11 mouse cellular contexts compared by ENCODE assay signal in genomic region chr9:71675799-71676414, GRCm38 (mm10).
A peak's percentile ranks its signal among the peaks of the same experiment; 100 is the strongest.
DNase-seq lines count a peak whose midpoint lies in the region; ATAC-seq and TF ChIP-seq lines count a peak whose summit lies in the region.
"Had no signal": no experiment of that assay in that cellular context is flagged by ENCODE, and none has a peak within 500 bp of the region (broad histone marks: within the 10 kb centered on the region; RNA-seq: fewer than 3 reads in every experiment).

No protein-coding gene starts in this region.

- DNase-seq in heart, postnatal 36 days = no peak
- DNase-seq in kidney, postnatal 4 days = no peak
- peak; percentile 40 for DNase-seq in midbrain, postnatal 0 days (ENCODE audit: low spot score)
- DNase-seq in midbrain, embryonic 11.5 days (ENCODE audit: low spot score, missing footprints) = no peak
- DNase-seq in yolk sac, embryonic 10.5 days (ENCODE audit: low spot score) = peak; percentile 78
- DNase-seq in adrenal gland, adult (ENCODE audit: inconsistent age in 2 of 2, low spot score in 1 of 2) = no peak
- DNase-seq: cerebellum, adult 8-10 months; lung, postnatal 36 days; right cerebral cortex, postnatal 14 days had no signal

- intact Hi-C loops in heart, postnatal 36 days (cut with DNase I) = no loop called here

- peak overlapping the region; percentile 79 for H3K27ac ChIP-seq in heart, embryonic 11.5 days (ENCODE audit: low read depth, low read length)
- H3K27ac ChIP-seq in kidney, embryonic 15.5 days = peak overlapping the region; percentile 79
- H3K27ac ChIP-seq in midbrain, postnatal 0 days (ENCODE audit: low read depth, low read length) = no peak overlapping the region
- H3K27ac ChIP-seq in midbrain, embryonic 11.5 days (ENCODE audit: low read depth, low read length) = no peak overlapping the region

- H3K9ac ChIP-seq in heart, embryonic 11.5 days (ENCODE audit: low read depth, low read length) = no peak overlapping the region
- no peak overlapping the region for H3K9ac ChIP-seq in kidney, embryonic 15.5 days
- H3K9ac ChIP-seq in midbrain, postnatal 0 days (replicated peaks; ENCODE audit: low read length, poor library complexity, severe bottlenecking) = no peak overlapping the region
- H3K9ac ChIP-seq in midbrain, embryonic 11.5 days (ENCODE audit: low read length) = no peak overlapping the region

- H3K4me3 ChIP-seq in heart, embryonic 11.5 days (ENCODE audit: low read depth, low read length) = no peak overlapping the region
- H3K4me3 ChIP-seq in kidney, embryonic 15.5 days (replicated peaks) = no peak overlapping the region
- H3K4me3 ChIP-seq in midbrain, postnatal 0 days (ENCODE audit: low read depth, low read length) = no peak overlapping the region
- no peak overlapping the region for H3K4me3 ChIP-seq in midbrain, embryonic 11.5 days (ENCODE audit: low read depth, low read length)

- H3K4me2 ChIP-seq in heart, embryonic 11.5 days = no peak overlapping the region
- no peak overlapping the region for H3K4me2 ChIP-seq in kidney, embryonic 15.5 days
- no peak overlapping the region for H3K4me2 ChIP-seq in midbrain, postnatal 0 days (ENCODE audit: low read depth, low read length, poor library complexity, severe bottlenecking)
- H3K4me2 ChIP-seq in midbrain, embryonic 11.5 days = no peak overlapping the region

- peaks cover 43% of the 10 kb centered on the region for H3K4me1 ChIP-seq in heart, embryonic 11.5 days (ENCODE audit: control insufficient read depth, insufficient read depth, low read length)
- H3K4me1 ChIP-seq in kidney, embryonic 15.5 days = peaks cover 44% of the 10 kb centered on the region
- H3K4me1 ChIP-seq in midbrain, postnatal 0 days (ENCODE audit: insufficient read depth, low read length) = no peaks in the 10 kb centered on the region; the same call in 1 of the 2 replicates
- no peaks in the 10 kb centered on the region; the same call in 1 of the 2 replicates for H3K4me1 ChIP-seq in midbrain, embryonic 11.5 days (ENCODE audit: control insufficient read depth, insufficient read depth, low read length)

- no peak for TF ChIP-seq CTCF in midbrain, postnatal 0 days (IDR thresholded peaks at IDR 0.05)

- H3K36me3 ChIP-seq in heart, embryonic 11.5 days (ENCODE audit: control insufficient read depth, insufficient read depth, low read length) = peaks cover 3% of the 10 kb centered on the region; the same call in 1 of the 2 replicates
- H3K36me3 ChIP-seq in kidney, embryonic 15.5 days = peaks cover 11% of the 10 kb centered on the region
- H3K36me3 ChIP-seq in midbrain, postnatal 0 days (ENCODE audit: insufficient read depth, low read length) = no peaks in the 10 kb centered on the region
- no peaks in the 10 kb centered on the region for H3K36me3 ChIP-seq in midbrain, embryonic 11.5 days (ENCODE audit: control insufficient read depth, insufficient read depth, low read length)

- 44% methylated on average over 3 of the region's 3 CpGs for WGBS in heart, embryonic 11.5 days (ENCODE audit: insufficient replicate concordance)
- 67% methylated on average over 3 of the region's 3 CpGs for WGBS in kidney, embryonic 15.5 days
- WGBS in midbrain, postnatal 0 days = 57% methylated on average over 3 of the region's 3 CpGs
- 45% methylated on average over 3 of the region's 3 CpGs for WGBS in midbrain, embryonic 11.5 days

- H3K9me3 ChIP-seq in heart, embryonic 11.5 days (replicated peaks; ENCODE audit: control insufficient read depth, low read length) = no peaks in the 10 kb centered on the region
- H3K9me3 ChIP-seq in kidney, embryonic 15.5 days (replicated peaks) = no peaks in the 10 kb centered on the region; the same call in 1 of the 2 replicates
- no peaks in the 10 kb centered on the region for H3K9me3 ChIP-seq in midbrain, postnatal 0 days (ENCODE audit: low read length)
- H3K9me3 ChIP-seq in midbrain, embryonic 11.5 days (ENCODE audit: control insufficient read depth, low read length) = no peaks in the 10 kb centered on the region

- ATAC-seq in heart, embryonic 11.5 days (replicated peaks; ENCODE audit: insufficient number of reproducible peaks, low FRiP score, low TSS enrichment) = no peak
- no peak for ATAC-seq in kidney, embryonic 15.5 days (replicated peaks; ENCODE audit: low FRiP score)
- no peak for ATAC-seq in midbrain, postnatal 0 days (ENCODE audit: low FRiP score)
- ATAC-seq in midbrain, embryonic 11.5 days (ENCODE audit: low FRiP score) = no peak

- no peaks in the 10 kb centered on the region for H3K27me3 ChIP-seq in heart, embryonic 11.5 days (ENCODE audit: control insufficient read depth, insufficient read depth, low read length)
- no peaks in the 10 kb centered on the region for H3K27me3 ChIP-seq in kidney, embryonic 15.5 days
- no peaks in the 10 kb centered on the region for H3K27me3 ChIP-seq in midbrain, postnatal 0 days (ENCODE audit: insufficient read depth, low read length)
- H3K27me3 ChIP-seq in midbrain, embryonic 11.5 days (ENCODE audit: control insufficient read depth, insufficient read depth, low read length) = no peaks in the 10 kb centered on the region

Comparison
In these comparisons a context has a peak if more than half of its experiments do, and no peak if none do; other contexts are left out.
1. DNase-seq: peak in midbrain, postnatal 0 days (single experiment) and yolk sac, embryonic 10.5 days (single experiment); none in heart, postnatal 36 days (0 of 2), kidney, postnatal 4 days (0 of 2), midbrain, embryonic 11.5 days (single experiment) and adrenal gland, adult (0 of 2).
2. H3K27ac ChIP-seq: peak in heart, embryonic 11.5 days (single experiment) and kidney, embryonic 15.5 days (single experiment); none in midbrain, postnatal 0 days (single experiment) and midbrain, embryonic 11.5 days (single experiment).